Mouse (Mus musculus) liver, postnatal 0 days (tissue): ENCODE results near the gene Acot11.

Source experiments
- CTCF ChIP-seq: sonication (generic); IDR thresholded peaks from 2 replicates; pipeline ENCODE4 v1.5.1; 2016; ENCODE audit warnings: antibody characterized with exemption, low read depth
- EP300 ChIP-seq: IDR thresholded peaks from 2 replicates; pipeline ENCODE4 v1.6.1; 2016; ENCODE audit warnings: antibody characterized with exemption, low read depth, mild to moderate bottlenecking

DNA sequence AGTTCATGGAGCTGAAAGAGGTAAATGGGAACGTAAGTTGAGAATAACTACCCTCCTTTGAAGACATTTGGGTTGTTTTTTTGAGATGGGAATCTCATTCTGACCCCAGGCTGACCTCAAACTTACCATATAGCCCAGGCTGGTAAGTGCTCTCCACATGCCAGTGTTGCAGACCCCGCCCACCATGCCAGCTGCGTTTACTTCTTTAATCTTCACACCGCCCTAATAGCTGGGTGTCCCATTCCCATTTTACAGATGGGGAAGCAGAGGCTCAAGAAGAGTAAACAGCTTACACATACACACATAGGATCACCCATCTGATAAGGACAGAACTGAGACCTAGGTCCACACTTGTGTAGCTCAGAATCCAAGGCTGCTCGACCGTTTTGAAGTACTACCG lies 20.0 kb downstream of the Acot11 start:
- TF ChIP-seq CTCF (no peak), EP300 (no peak)
